In genomic region chr11:112885336-112885940, GRCm38 (mm10) we compare ENCODE assay signal across 25 mouse cellular contexts.
DNase-seq lines count a peak whose midpoint lies in the region; ATAC-seq and TF ChIP-seq lines count a peak whose summit lies in the region.
"Had no signal": no experiment of that assay in that cellular context is flagged by ENCODE, and none has a peak within 500 bp of the region (broad histone marks: within the 10 kb centered on the region; RNA-seq: fewer than 3 reads in every experiment).

No protein-coding gene starts in this region.

- ATAC-seq in hindbrain, postnatal 0 days: no peak
- no peak for ATAC-seq in midbrain, embryonic 16.5 days
- ATAC-seq in neural tube, embryonic 14.5 days (ENCODE audit: low read depth): peak; percentile 81
- ATAC-seq: CD4-positive, CD25-positive, alpha-beta regulatory T cell, adult 4 months; forebrain, embryonic 14.5 days; liver, embryonic 12.5 days; midbrain, embryonic 13.5 days had no signal

- H3K36me3 ChIP-seq in hindbrain, embryonic 10.5 days: no peaks in the 10 kb centered on the region
- H3K36me3 ChIP-seq in hindbrain, postnatal 0 days (ENCODE audit: insufficient read depth, low read length): no peaks in the 10 kb centered on the region
- H3K36me3 ChIP-seq in midbrain, embryonic 10.5 days: no peaks in the 10 kb centered on the region
- no peaks in the 10 kb centered on the region for H3K36me3 ChIP-seq in midbrain, embryonic 16.5 days (ENCODE audit: control insufficient read depth, insufficient read depth, low read length)
- H3K36me3 ChIP-seq in limb, embryonic 10.5 days: no peaks in the 10 kb centered on the region
- H3K36me3 ChIP-seq in neural tube, embryonic 14.5 days (ENCODE audit: control insufficient read depth, insufficient read depth, low read length): no peaks in the 10 kb centered on the region
- H3K36me3 ChIP-seq: embryonic facial prominence, embryonic 13.5 days; hindbrain, embryonic 13.5 days; limb, embryonic 13.5 days; liver, embryonic 12.5 days; midbrain, embryonic 13.5 days had no signal

- H3K4me1 ChIP-seq in hindbrain, embryonic 10.5 days (replicated peaks): peaks cover 13% of the 10 kb centered on the region; the same call in 1 of the 2 replicates
- no peaks in the 10 kb centered on the region for H3K4me1 ChIP-seq in hindbrain, postnatal 0 days (ENCODE audit: insufficient read depth, low read length)
- peaks cover 11% of the 10 kb centered on the region for H3K4me1 ChIP-seq in midbrain, embryonic 10.5 days
- no peaks in the 10 kb centered on the region for H3K4me1 ChIP-seq in midbrain, embryonic 16.5 days (ENCODE audit: control insufficient read depth, insufficient read depth, low read length)
- H3K4me1 ChIP-seq in limb, embryonic 10.5 days: peaks cover 18% of the 10 kb centered on the region
- no peaks in the 10 kb centered on the region for H3K4me1 ChIP-seq in neural tube, embryonic 14.5 days (ENCODE audit: control insufficient read depth, insufficient read depth, low read length)
- H3K4me1 ChIP-seq: embryonic facial prominence, embryonic 13.5 days; liver, embryonic 12.5 days; midbrain, embryonic 13.5 days had no signal

- peak overlapping the region; percentile 3; the same call in 1 of the 2 replicates for H3K27ac ChIP-seq in hindbrain, embryonic 10.5 days
- H3K27ac ChIP-seq in hindbrain, postnatal 0 days: no peak overlapping the region
- 0 out of 2 replicates have a peak overlapping the region, but pooled peaks have one; percentile 63 for H3K27ac ChIP-seq in midbrain, embryonic 10.5 days (replicated peaks)
- H3K27ac ChIP-seq in midbrain, embryonic 16.5 days (ENCODE audit: low read length): no peak overlapping the region
- peak overlapping the region; percentile 70; the same call in 1 of the 2 replicates for H3K27ac ChIP-seq in limb, embryonic 10.5 days
- no peak overlapping the region for H3K27ac ChIP-seq in neural tube, embryonic 14.5 days (ENCODE audit: low read depth, low read length)
- H3K27ac ChIP-seq in left cerebral cortex, adult 2 months: no peak overlapping the region
- H3K27ac ChIP-seq: embryonic facial prominence, embryonic 13.5 days; hindbrain, embryonic 13.5 days; limb, embryonic 13.5 days; liver, embryonic 12.5 days; midbrain, embryonic 13.5 days had no signal

- intact Hi-C loops in left cerebral cortex, adult 2 months (cut with DNase I): no loop called here

- no peaks in the 10 kb centered on the region for H3K27me3 ChIP-seq in hindbrain, embryonic 10.5 days (ENCODE audit: insufficient read depth, poor library complexity, severe bottlenecking)
- no peaks in the 10 kb centered on the region for H3K27me3 ChIP-seq in hindbrain, postnatal 0 days (ENCODE audit: insufficient read depth, low read length)
- no peaks in the 10 kb centered on the region for H3K27me3 ChIP-seq in midbrain, embryonic 10.5 days (ENCODE audit: low read depth, poor library complexity, severe bottlenecking)
- no peaks in the 10 kb centered on the region for H3K27me3 ChIP-seq in midbrain, embryonic 16.5 days (ENCODE audit: control insufficient read depth, insufficient read depth, low read depth, low read length)
- no peaks in the 10 kb centered on the region for H3K27me3 ChIP-seq in limb, embryonic 10.5 days (ENCODE audit: low read depth, poor library complexity, severe bottlenecking)
- no peaks in the 10 kb centered on the region for H3K27me3 ChIP-seq in neural tube, embryonic 14.5 days (ENCODE audit: control insufficient read depth, insufficient read depth, low read length)
- H3K27me3 ChIP-seq: embryonic facial prominence, embryonic 13.5 days; hindbrain, embryonic 13.5 days; limb, embryonic 13.5 days; liver, embryonic 12.5 days; midbrain, embryonic 13.5 days had no signal

- no peak for DNase-seq in hindbrain, embryonic 10.5 days (ENCODE audit: low spot score)
- DNase-seq in hindbrain, postnatal 0 days (ENCODE audit: low spot score): no peak
- DNase-seq in midbrain, embryonic 10.5 days (ENCODE audit: low spot score): no peak
- peak; percentile 43 for DNase-seq in limb, embryonic 10.5 days (ENCODE audit: low spot score)
- no peak for DNase-seq in left cerebral cortex, adult 2 months (ENCODE audit: extremely low spot score in 1 of 2, low spot score in 2 of 2)
- no peak for DNase-seq in left cerebral cortex, adult 8-10 months (ENCODE audit: low spot score in 2 of 2)
- DNase-seq: adrenal gland, postnatal 36 days; cerebellum, adult 9-10 months; gastrocnemius, postnatal 10 days; kidney, postnatal 10 days; lung, adult 18-20 months; lung, postnatal 10 days; right cerebral cortex, postnatal 14 days; spleen, adult 18-20 months had no signal

- TF ChIP-seq CTCF in hindbrain, postnatal 0 days (IDR thresholded peaks at IDR 0.05; ENCODE audit: low read depth): no peak
- TF ChIP-seq CTCF in left cerebral cortex, adult 2 months (IDR thresholded peaks at IDR 0.05): no peak

- H3K4me2 ChIP-seq in hindbrain, postnatal 0 days (ENCODE audit: low read depth, low read length): no peak overlapping the region
- H3K4me2 ChIP-seq in midbrain, embryonic 16.5 days (ENCODE audit: low read length): no peak overlapping the region
- no peak overlapping the region for H3K4me2 ChIP-seq in neural tube, embryonic 14.5 days (ENCODE audit: low read depth, low read length)
- H3K4me2 ChIP-seq: embryonic facial prominence, embryonic 13.5 days; heart, embryonic 11.5 days; hindbrain, embryonic 13.5 days; limb, embryonic 13.5 days; liver, embryonic 12.5 days; midbrain, embryonic 13.5 days had no signal

- 80% methylated on average over 9 of the region's 9 CpGs for WGBS in hindbrain, embryonic 10.5 days
- 63% methylated on average over 9 of the region's 9 CpGs for WGBS in hindbrain, postnatal 0 days
- WGBS in midbrain, embryonic 10.5 days: 72% methylated on average over 9 of the region's 9 CpGs
- WGBS in midbrain, embryonic 16.5 days: 63% methylated on average over 9 of the region's 9 CpGs
- WGBS in limb, embryonic 10.5 days: 28% methylated on average over 9 of the region's 9 CpGs
- WGBS in neural tube, embryonic 14.5 days: 5% methylated on average over 9 of the region's 9 CpGs

- H3K4me3 ChIP-seq in hindbrain, embryonic 10.5 days: no peak overlapping the region
- H3K4me3 ChIP-seq in hindbrain, postnatal 0 days (ENCODE audit: low read length): no peak overlapping the region
- H3K4me3 ChIP-seq in midbrain, embryonic 10.5 days: no peak overlapping the region
- no peak overlapping the region for H3K4me3 ChIP-seq in midbrain, embryonic 16.5 days (ENCODE audit: low read depth, low read length)
- H3K4me3 ChIP-seq in limb, embryonic 10.5 days: no peak overlapping the region
- H3K4me3 ChIP-seq in neural tube, embryonic 14.5 days (ENCODE audit: low read depth, low read length): no peak overlapping the region
- H3K4me3 ChIP-seq in left cerebral cortex, adult 2 months: no peak overlapping the region
- H3K4me3 ChIP-seq: embryonic facial prominence, embryonic 13.5 days; erythroblast, embryonic 14.5 days; hindbrain, embryonic 13.5 days; limb, embryonic 13.5 days; liver, embryonic 12.5 days; midbrain, embryonic 13.5 days had no signal

- no peak overlapping the region for H3K9ac ChIP-seq in hindbrain, postnatal 0 days (replicated peaks; ENCODE audit: low read length)
- H3K9ac ChIP-seq in midbrain, embryonic 16.5 days (ENCODE audit: low read depth, low read length): no peak overlapping the region
- no peak overlapping the region for H3K9ac ChIP-seq in neural tube, embryonic 14.5 days (replicated peaks; ENCODE audit: low read depth, low read length)
- H3K9ac ChIP-seq: embryonic facial prominence, embryonic 13.5 days; hindbrain, embryonic 13.5 days; limb, embryonic 13.5 days; liver, embryonic 12.5 days; midbrain, embryonic 13.5 days had no signal

- no peaks in the 10 kb centered on the region for H3K9me3 ChIP-seq in hindbrain, embryonic 10.5 days
- H3K9me3 ChIP-seq in hindbrain, postnatal 0 days (ENCODE audit: low read length): no peaks in the 10 kb centered on the region
- no peaks in the 10 kb centered on the region for H3K9me3 ChIP-seq in midbrain, embryonic 10.5 days (replicated peaks)
- no peaks in the 10 kb centered on the region for H3K9me3 ChIP-seq in midbrain, embryonic 16.5 days (replicated peaks; ENCODE audit: control insufficient read depth, low read length, poor library complexity, severe bottlenecking)
- no peaks in the 10 kb centered on the region for H3K9me3 ChIP-seq in limb, embryonic 10.5 days (replicated peaks)
- no peaks in the 10 kb centered on the region for H3K9me3 ChIP-seq in neural tube, embryonic 14.5 days (ENCODE audit: control insufficient read depth, low read length)
- H3K9me3 ChIP-seq: embryonic facial prominence, embryonic 13.5 days; hindbrain, embryonic 13.5 days; limb, embryonic 13.5 days; liver, embryonic 12.5 days; midbrain, embryonic 13.5 days had no signal

Comparison
In these comparisons a context has a peak if more than half of its experiments do, and no peak if none do; other contexts are left out.
1. H3K27ac ChIP-seq: peak in hindbrain, embryonic 10.5 days (single experiment), midbrain, embryonic 10.5 days (single experiment) and limb, embryonic 10.5 days (single experiment); none in hindbrain, postnatal 0 days (single experiment), midbrain, embryonic 16.5 days (single experiment), neural tube, embryonic 14.5 days (single experiment) and left cerebral cortex, adult 2 months (single experiment).